ENCODE assay signal across 7 mouse cellular contexts in the genomic region with DNA sequence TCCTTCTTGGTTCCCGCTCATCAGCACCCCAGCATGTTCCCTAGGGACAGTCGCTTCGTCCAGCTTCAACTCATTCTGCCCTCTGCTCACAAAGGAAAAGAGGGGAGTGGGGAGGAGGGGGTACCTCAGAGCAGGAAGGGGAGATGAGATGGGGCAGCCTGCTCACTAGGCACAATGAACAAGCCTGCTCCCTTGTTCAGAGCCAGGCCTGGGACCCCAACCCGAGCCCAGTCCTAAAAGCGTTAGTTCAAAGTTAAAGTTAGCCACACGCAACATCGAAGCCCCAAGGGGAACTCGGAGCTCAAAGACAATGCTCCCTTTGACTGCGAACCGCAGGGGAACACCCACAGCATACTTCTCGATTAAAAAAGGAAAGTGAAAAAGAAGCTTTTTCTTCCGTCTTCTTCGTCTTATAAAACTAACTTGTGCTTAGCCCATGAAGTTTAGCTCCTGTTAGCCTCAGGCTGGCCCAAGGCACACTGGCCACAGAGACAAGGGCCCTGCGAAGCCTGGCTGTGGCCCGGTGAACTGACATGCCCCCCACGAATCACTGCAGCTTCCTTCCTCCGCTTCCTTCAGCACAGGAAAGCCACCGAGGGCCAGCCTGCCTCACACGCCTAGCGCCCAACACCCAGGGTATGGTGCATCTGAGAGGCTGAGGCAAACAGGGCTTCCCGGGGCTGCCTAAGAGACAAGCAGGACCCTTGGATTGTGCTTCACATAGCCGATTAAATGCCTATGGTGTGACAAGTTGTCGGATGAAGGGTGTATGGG. TPM values are rescaled to one million over a fixed set of nuclear protein-coding genes. Genes with fewer than 3 reads are reported as not detected.
A peak's percentile ranks its signal among the peaks of the same experiment; 100 is the strongest.
DNase-seq lines count a peak whose midpoint lies in the region; ATAC-seq and TF ChIP-seq lines count a peak whose summit lies in the region.

No protein-coding gene starts in this region.

- H3K4me2 ChIP-seq in lung, embryonic 14.5 days: peak overlapping the region; percentile 32; the same call in 1 of the 2 replicates
- peak overlapping the region; percentile 31 for H3K4me2 ChIP-seq in embryonic facial prominence, embryonic 13.5 days
- peak overlapping the region; percentile 8; the same call in 1 of the 2 replicates for H3K4me2 ChIP-seq in limb, embryonic 14.5 days (replicated peaks; ENCODE audit: low read depth, low read length, severe bottlenecking)
- H3K4me2 ChIP-seq in stomach, postnatal 0 days (replicated peaks; ENCODE audit: low read depth): no peak overlapping the region

- ATAC-seq in lung, embryonic 14.5 days (ENCODE audit: insufficient read depth): no peak
- ATAC-seq in embryonic facial prominence, embryonic 13.5 days (ENCODE audit: insufficient number of reproducible peaks, insufficient read depth, low FRiP score, low TSS enrichment, low read depth): no peak
- no peak for ATAC-seq in limb, embryonic 14.5 days (ENCODE audit: low FRiP score, low read depth)
- ATAC-seq in stomach, postnatal 0 days (ENCODE audit: low FRiP score, low TSS enrichment): no peak

- 46% methylated on average over 23 of the region's 23 CpGs for WGBS in lung, embryonic 14.5 days
- 37% methylated on average over 23 of the region's 23 CpGs for WGBS in lung, adult 2 months
- WGBS in embryonic facial prominence, embryonic 13.5 days: 30% methylated on average over 23 of the region's 23 CpGs
- 50% methylated on average over 23 of the region's 23 CpGs for WGBS in limb, embryonic 14.5 days
- WGBS in stomach, postnatal 0 days: 67% methylated on average over 23 of the region's 23 CpGs

- TF ChIP-seq POLR2A in lung, adult 2 months (IDR thresholded peaks at IDR 0.05; ENCODE audit: borderline replicate concordance, extremely low read depth, low read depth, low read length): no peak
- TF ChIP-seq POLR2A in limb, embryonic 14.5 days (IDR thresholded peaks at IDR 0.05; ENCODE audit: borderline replicate concordance, extremely low read depth, insufficient read depth, insufficient read length): no peak

- no peak overlapping the region for H3K4me3 ChIP-seq in lung, embryonic 14.5 days (ENCODE audit: low read depth, low read length)
- no peak overlapping the region for H3K4me3 ChIP-seq in lung, adult 2 months (replicated peaks; ENCODE audit: extremely low read depth, low read depth, low read length)
- H3K4me3 ChIP-seq in embryonic facial prominence, embryonic 13.5 days: no peak overlapping the region
- no peak overlapping the region for H3K4me3 ChIP-seq in limb, embryonic 14.5 days (replicated peaks; ENCODE audit: low read length)
- H3K4me3 ChIP-seq in stomach, postnatal 0 days (ENCODE audit: low read depth, low read length): no peak overlapping the region

- no peak for TF ChIP-seq EP300 in stomach, postnatal 0 days (optimal IDR thresholded peaks at IDR 0.05)

- no peak overlapping the region for H3K9ac ChIP-seq in lung, embryonic 14.5 days
- H3K9ac ChIP-seq in embryonic facial prominence, embryonic 13.5 days: peak overlapping the region; percentile 40; the same call in 1 of the 2 replicates
- 0 out of 2 replicates have a peak overlapping the region, but pooled peaks have one; percentile 16 for H3K9ac ChIP-seq in limb, embryonic 14.5 days (ENCODE audit: low read depth, low read length, severe bottlenecking)
- peak overlapping the region; percentile 2; the same call in 1 of the 2 replicates for H3K9ac ChIP-seq in stomach, postnatal 0 days (ENCODE audit: low read length)

- peaks cover 38% of the 10 kb centered on the region for H3K4me1 ChIP-seq in lung, embryonic 14.5 days (ENCODE audit: insufficient read depth)
- peaks cover 12% of the 10 kb centered on the region for H3K4me1 ChIP-seq in lung, adult 2 months (ENCODE audit: control insufficient read depth, insufficient read depth, low read length)
- H3K4me1 ChIP-seq in embryonic facial prominence, embryonic 13.5 days: peaks cover 59% of the 10 kb centered on the region
- H3K4me1 ChIP-seq in limb, embryonic 14.5 days (ENCODE audit: control insufficient read depth, insufficient read depth, low read length): peaks cover 41% of the 10 kb centered on the region
- H3K4me1 ChIP-seq in stomach, postnatal 0 days (replicated peaks; ENCODE audit: control insufficient read depth, insufficient read depth): peaks cover 16% of the 10 kb centered on the region

- peak overlapping the region; percentile 36; the same call in 1 of the 2 replicates for H3K27ac ChIP-seq in lung, embryonic 14.5 days (ENCODE audit: low read depth)
- peak overlapping the region; percentile 68 for H3K27ac ChIP-seq in embryonic facial prominence, embryonic 13.5 days
- H3K27ac ChIP-seq in limb, embryonic 14.5 days (replicated peaks; ENCODE audit: low read depth, low read length): peak overlapping the region; percentile 53
- no peak overlapping the region for H3K27ac ChIP-seq in stomach, postnatal 0 days (replicated peaks)

- H3K36me3 ChIP-seq in lung, embryonic 14.5 days (ENCODE audit: insufficient read depth): no peaks in the 10 kb centered on the region
- H3K36me3 ChIP-seq in embryonic facial prominence, embryonic 13.5 days: no peaks in the 10 kb centered on the region
- H3K36me3 ChIP-seq in limb, embryonic 14.5 days (ENCODE audit: control insufficient read depth, insufficient read depth, low read length): no peaks in the 10 kb centered on the region
- H3K36me3 ChIP-seq in stomach, postnatal 0 days (ENCODE audit: control insufficient read depth, insufficient read depth, low read length): no peaks in the 10 kb centered on the region

- TF ChIP-seq CTCF in lung, embryonic 14.5 days (IDR thresholded peaks at IDR 0.05; ENCODE audit: low read depth): no peak
- no peak for TF ChIP-seq CTCF in lung, adult 2 months (IDR thresholded peaks at IDR 0.05; ENCODE audit: insufficient read depth, low read length)
- TF ChIP-seq CTCF in stomach, postnatal 0 days (IDR thresholded peaks at IDR 0.05; ENCODE audit: low read depth): no peak

- DNase-seq in lung, embryonic 14.5 days: peak; percentile 41
- DNase-seq in lung, adult 2 months: no peak
- no peak for DNase-seq in limb, embryonic 14.5 days (ENCODE audit: low spot score)
- no peak for DNase-seq in stomach, postnatal 0 days (ENCODE audit: low spot score)
- DNase-seq in right cerebral cortex, postnatal 4 days: no peak
- no peak for DNase-seq in cerebellum, adult 18-20 months

- no peaks in the 10 kb centered on the region for H3K9me3 ChIP-seq in lung, embryonic 14.5 days (ENCODE audit: low read depth, low read length)
- no peaks in the 10 kb centered on the region for H3K9me3 ChIP-seq in embryonic facial prominence, embryonic 13.5 days
- no peaks in the 10 kb centered on the region for H3K9me3 ChIP-seq in limb, embryonic 14.5 days (ENCODE audit: control insufficient read depth, low read length)
- no peaks in the 10 kb centered on the region for H3K9me3 ChIP-seq in stomach, postnatal 0 days (ENCODE audit: control insufficient read depth, low read length)

- H3K27me3 ChIP-seq in lung, embryonic 14.5 days (ENCODE audit: insufficient read depth, low read length): no peaks in the 10 kb centered on the region
- H3K27me3 ChIP-seq in embryonic facial prominence, embryonic 13.5 days: peaks cover 7% of the 10 kb centered on the region; the same call in 1 of the 2 replicates
- H3K27me3 ChIP-seq in limb, embryonic 14.5 days (ENCODE audit: control insufficient read depth, insufficient read depth, low read length): no peaks in the 10 kb centered on the region
- H3K27me3 ChIP-seq in stomach, postnatal 0 days (ENCODE audit: control insufficient read depth, insufficient read depth, low read length): no peaks in the 10 kb centered on the region

RNA-seq across cellular contexts. Expression of gene Nfatc2, which starts 45.4 kb away (rescaled TPM):
- 2.1 and 2.3 TPM in 2 replicates for polyA plus RNA-seq in lung, embryonic 14.5 days (2014; fragmentation: Nextera tagmentation; extraction: Ambion mirVana)
- polyA plus RNA-seq in lung, adult 2 months (2012; rRNA removed): 2.5 and 3.2 TPM in 2 replicates
- polyA plus RNA-seq in embryonic facial prominence, embryonic 13.5 days (2015; fragmentation: Nextera tagmentation; extraction: Ambion mirVana): 4.9 and 5.9 TPM in 2 replicates
- 9.4 and 11.4 TPM in 2 replicates for polyA plus RNA-seq in limb, embryonic 14.5 days (2012; rRNA removed)
- polyA plus RNA-seq in limb, embryonic 14.5 days (2014; fragmentation: Nextera tagmentation; extraction: Ambion mirVana): 8.8 and 9.0 TPM in 2 replicates
- polyA plus RNA-seq in stomach, postnatal 0 days (2015; fragmentation: Nextera tagmentation; extraction: Ambion mirVana): 2.0 and 2.2 TPM in 2 replicates
